In genomic region chr4:152432308-152432707, GRCm38 (mm10) we compare ENCODE assay signal across 8 mouse cellular contexts. TPM values are rescaled to one million over a fixed set of nuclear protein-coding genes. Genes with fewer than 3 reads are reported as not detected.
DNase-seq lines count a peak whose midpoint lies in the region; ATAC-seq and TF ChIP-seq lines count a peak whose summit lies in the region.

No protein-coding gene starts in this region.

- no peak for TF ChIP-seq POLR2A in brain, embryonic 14.5 days (IDR thresholded peaks at IDR 0.05; ENCODE audit: borderline replicate concordance, extremely low read depth, insufficient read depth, insufficient read length, poor library complexity, severe bottlenecking)

- H3K4me1 ChIP-seq in kidney, embryonic 16.5 days (ENCODE audit: insufficient read depth, low read length), result no peaks in the 10 kb centered on the region

- no peaks in the 10 kb centered on the region for H3K27me3 ChIP-seq in kidney, embryonic 16.5 days (ENCODE audit: insufficient read depth, low read length)
- H3K27me3 ChIP-seq in C2C12 (ENCODE audit: control insufficient read depth, insufficient read depth, insufficient read length), result peaks cover 52% of the 10 kb centered on the region

- H3K79me2 ChIP-seq in C2C12 (ENCODE audit: control insufficient read depth, insufficient read depth), result no peaks in the 10 kb centered on the region

- H3K4me3 ChIP-seq in kidney, embryonic 16.5 days (ENCODE audit: low read length), result no peak overlapping the region
- H3K4me3 ChIP-seq in C2C12 (ENCODE audit: insufficient read depth, poor library complexity, severe bottlenecking), result no peak overlapping the region

- peak; percentile 93 for TF ChIP-seq CTCF in C2C12 (IDR thresholded peaks at IDR 0.05; ENCODE audit: control insufficient read depth, insufficient read depth, insufficient read length)
- peak; percentile 76 for TF ChIP-seq CTCF in brain, embryonic 14.5 days (IDR thresholded peaks at IDR 0.05; ENCODE audit: borderline replicate concordance, extremely low read depth, insufficient read depth, insufficient read length)

- H3K27ac ChIP-seq in kidney, embryonic 16.5 days (ENCODE audit: low read length), result no peak overlapping the region

- no peaks in the 10 kb centered on the region for H3K79me3 ChIP-seq in C2C12 (ENCODE audit: low read depth)

- H3K9me3 ChIP-seq in kidney, embryonic 16.5 days (ENCODE audit: low read length), result no peaks in the 10 kb centered on the region

- no peak for ATAC-seq in kidney, embryonic 16.5 days (ENCODE audit: low FRiP score, low TSS enrichment)

- no peak overlapping the region for H3K9ac ChIP-seq in kidney, embryonic 16.5 days (replicated peaks; ENCODE audit: low read length)

- no peak overlapping the region for H3K4me2 ChIP-seq in kidney, embryonic 16.5 days (replicated peaks; ENCODE audit: low read depth, low read length)

- no peak overlapping the region for H3ac ChIP-seq in C2C12 (ENCODE audit: control insufficient read depth, insufficient read length, low read depth)

- DNase-seq in adrenal gland, adult (ENCODE audit: inconsistent age in 2 of 2, low spot score in 1 of 2), result peak; percentile 32 to 79
- DNase-seq in adrenal gland, postnatal 4 days (ENCODE audit: low spot score in 2 of 2), result no peak
- DNase-seq in kidney, adult 18-20 months, result peak; percentile 47
- DNase-seq in brain, embryonic 14.5 days (ENCODE audit: low read depth), result no peak
- DNase-seq in layer of hippocampus, postnatal 10 days (ENCODE audit: low spot score in 2 of 2), result peak; percentile 64 to 71
- peak; percentile 52 for DNase-seq in right cerebral cortex, postnatal 4 days

- no peaks in the 10 kb centered on the region for H3K36me3 ChIP-seq in kidney, embryonic 16.5 days (ENCODE audit: insufficient read depth, low read length)
- no peaks in the 10 kb centered on the region for H3K36me3 ChIP-seq in C2C12 (ENCODE audit: control insufficient read depth, insufficient read depth)

- 57% methylated on average over 5 of the region's 5 CpGs for WGBS in kidney, embryonic 16.5 days

TF ChIP-seq in C2C12, 6 proteins besides CTCF, POLR2A, EP300 and RAD21:
- TF ChIP-seq USF1 (IDR thresholded peaks at IDR 0.05; ENCODE audit: low read depth) (no peak), MYOD1 (IDR thresholded peaks at IDR 0.05; ENCODE audit: control insufficient read depth, insufficient read length, low read depth) (no peak), FOSL1 (IDR thresholded peaks at IDR 0.05; ENCODE audit: insufficient read depth, low read length, poor library complexity, severe bottlenecking) (no peak), CEBPB (IDR thresholded peaks at IDR 0.05; ENCODE audit: low read depth) (no peak), MAX (IDR thresholded peaks at IDR 0.05) (no peak), MYOG (IDR thresholded peaks at IDR 0.05; ENCODE audit: control insufficient read depth, extremely low read depth, insufficient read length) (no peak)
TF ChIP-seq in C2C12: peak in this region for 0.

RNA-seq across cellular contexts. Expression of gene Nphp4, which starts 44.2 kb away (rescaled TPM):
- total RNA-seq in adrenal gland, postnatal 4 days (2021), result 1 to 10 TPM; 4.5 to 6.5 TPM
- 5.0 and 5.2 TPM in 2 replicates for polyA plus RNA-seq in kidney, embryonic 16.5 days (2015; fragmentation: Nextera tagmentation; extraction: Ambion mirVana)
- 2.0 TPM for polyA plus RNA-seq in C2C12 (2012; fragmentation: generic; extraction: Trizol)
- 7.9 and 10.0 TPM in 2 replicates for polyA plus RNA-seq in brain, embryonic 14.5 days (2012; rRNA removed)
- total RNA-seq in layer of hippocampus, postnatal 10 days (2021), result 10 to 100 TPM; 21.3 to 22.4 TPM

RNA-seq across cellular contexts. Expression of gene Kcnab2, which starts 45.4 kb away (rescaled TPM):
- 10 to 100 TPM; 10.1 to 10.4 TPM for total RNA-seq in adrenal gland, postnatal 4 days (2021)
- polyA plus RNA-seq in kidney, embryonic 16.5 days (2015; fragmentation: Nextera tagmentation; extraction: Ambion mirVana), result 5.9 and 6.6 TPM in 2 replicates
- polyA plus RNA-seq in C2C12 (2012; fragmentation: generic; extraction: Trizol), result 8.5 TPM
- 8.5 and 15.5 TPM in 2 replicates for polyA plus RNA-seq in brain, embryonic 14.5 days (2012; rRNA removed)
- 100 to 1,000 TPM; 233 to 258 TPM for total RNA-seq in layer of hippocampus, postnatal 10 days (2021)

Comparison
In these comparisons a context has a peak if more than half of its experiments do, and no peak if none do; other contexts are left out.
1. DNase-seq: peak in adrenal gland, adult (2 of 2), kidney, adult 18-20 months (single experiment), layer of hippocampus, postnatal 10 days (2 of 2) and right cerebral cortex, postnatal 4 days (single experiment); none in adrenal gland, postnatal 4 days (0 of 2) and brain, embryonic 14.5 days (single experiment).